Mouse (Mus musculus) hindbrain, embryonic 16.5 days (tissue): Measurements from ENCODE around the gene Esyt2. TPM values are rescaled to one million over a fixed set of nuclear protein-coding genes. Genes with fewer than 3 reads are reported as not detected.

ENCODE experiments used
- ATAC-seq: fragments of 200-750 bp; cut with Nextera tagmentation; 2 replicates; pipeline ENCODE4 v1.8.0; 2017; ENCODE audit warnings: moderate TSS enrichment, moderate library complexity
- H3K27ac ChIP-seq: fragments of 300-500 bp; sonication (generic); 2 replicates; pipeline ENCODE4 v1.5.1; 2014; ENCODE audit warnings: low read depth, mild to moderate bottlenecking, control low read depth, low read length, moderate library complexity
- H3K27me3 ChIP-seq: fragments of 300-500 bp; sonication (generic); replicated peaks from 2 replicates; pipeline ENCODE4 v1.6.1; 2014; ENCODE audit warnings: low read length; ENCODE audit not compliant: control insufficient read depth, insufficient read depth
- H3K36me3 ChIP-seq: fragments of 300-500 bp; sonication (generic); 2 replicates; pipeline ENCODE4 v1.6.1; 2014; ENCODE audit warnings: mild to moderate bottlenecking, low read length, moderate library complexity, mixed read lengths; ENCODE audit not compliant: control insufficient read depth, insufficient read depth
- H3K4me1 ChIP-seq: fragments of 300-500 bp; sonication (generic); 2 replicates; pipeline ENCODE4 v1.6.1; 2014; ENCODE audit warnings: low read depth, low read length; ENCODE audit not compliant: control insufficient read depth, insufficient read depth
- H3K4me2 ChIP-seq: fragments of 300-500 bp; sonication (generic); 2 replicates; pipeline ENCODE4 v1.6.1; 2014; ENCODE audit warnings: mild to moderate bottlenecking, low read length, control low read depth, moderate library complexity
- H3K4me3 ChIP-seq: fragments of 300-500 bp; sonication (generic); 2 replicates; pipeline ENCODE4 v1.5.1; 2014; ENCODE audit warnings: mild to moderate bottlenecking, low read length, control low read depth, moderate library complexity
- H3K9ac ChIP-seq: fragments of 300-500 bp; sonication (generic); 2 replicates; pipeline ENCODE4 v1.6.1; 2014; ENCODE audit warnings: low read depth, mild to moderate bottlenecking, control low read depth, low read length, moderate library complexity
- H3K9me3 ChIP-seq: fragments of 300-500 bp; sonication (generic); 2 replicates; pipeline ENCODE4 v1.6.1; 2014; ENCODE audit warnings: mild to moderate bottlenecking, low read length, moderate library complexity; ENCODE audit not compliant: control insufficient read depth
- WGBS: fragments of 180-500 bp; shearing (Covaris S2); extraction: QIAGEN DNeasy Blood & Tissue Kit; methylation state at CpG from one replicate; pipeline ENCODE4 v1.1.7; 2014; 5-methylcytosine and 5-hydroxymethylcytosine counted together
- microRNA-seq: library from miRNA; unstranded; fragments of <30 nt; microRNA quantifications from one replicate; pipeline ENCODE4, GENCODE M21; 2017
- polyA plus RNA-seq: library from polyadenylated mRNA; unstranded; fragments of >200 nt; fragmentation: Nextera tagmentation; extraction: Ambion mirVana; gene quantifications from 2 replicates; pipeline ENCODE4 v1.2.1, GENCODE M21; 2015

Esyt2 gene
- polyA plus RNA-seq, 1 experiment from 2014 or later: 10.3 TPM

GRCm38 (mm10) chr12:116433742-116434141 lies 152.7 kb downstream of the Esyt2 start:
- H3K4me3 ChIP-seq: no peak overlapping the region
- H3K9me3 ChIP-seq: no peaks in the 10 kb centered on the region
- no peaks in the 10 kb centered on the region for H3K27me3 ChIP-seq
- H3K9ac ChIP-seq: no peak overlapping the region
- H3K27ac ChIP-seq: no peak overlapping the region
- no peak overlapping the region for H3K4me2 ChIP-seq
- H3K36me3 ChIP-seq: peaks cover 2% of the 10 kb centered on the region; the same call in 1 of the 2 replicates
- no peak for ATAC-seq
- no peaks in the 10 kb centered on the region for H3K4me1 ChIP-seq
- WGBS: 84% methylated on average over 2 of the region's 2 CpGs

- no peaks in the 10 kb centered on the region for H3K9me3 ChIP-seq
- ATAC-seq: no peak
- no peak overlapping the region for H3K4me2 ChIP-seq
- H3K4me3 ChIP-seq: no peak overlapping the region
- WGBS: 90% methylated on average over 2 of the region's 2 CpGs
- no peaks in the 10 kb centered on the region for H3K4me1 ChIP-seq
- no peaks in the 10 kb centered on the region for H3K36me3 ChIP-seq
- no peaks in the 10 kb centered on the region for H3K27me3 ChIP-seq
- H3K27ac ChIP-seq: no peak overlapping the region
- no peak overlapping the region for H3K9ac ChIP-seq
These were observed 154.2 kb downstream of the Esyt2 start for GRCm38 (mm10) chr12:116435232-116435631.

DNA sequence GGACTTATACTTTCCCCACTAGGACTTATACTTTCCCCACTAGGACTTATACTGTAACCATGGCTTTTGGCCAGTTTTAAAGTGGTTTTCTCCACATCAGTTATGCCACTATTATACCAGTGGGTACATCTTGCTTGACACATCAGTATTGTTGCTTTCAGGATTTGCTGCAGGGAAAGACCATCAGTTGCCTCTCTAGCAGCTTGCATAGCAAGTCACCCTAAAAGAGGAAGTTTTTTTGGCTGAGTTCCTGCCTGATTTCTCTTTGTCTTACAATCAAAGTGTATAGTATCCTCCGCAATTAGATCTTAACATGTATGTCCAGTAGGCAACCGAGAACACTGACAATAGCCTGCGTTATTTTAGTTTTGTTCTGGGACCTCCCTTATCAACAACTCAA lies 155.1 kb downstream of the Esyt2 start:
- H3K4me3 ChIP-seq: no peak overlapping the region
- no peak overlapping the region for H3K27ac ChIP-seq
- H3K4me1 ChIP-seq: no peaks in the 10 kb centered on the region
- H3K4me2 ChIP-seq: no peak overlapping the region
- no peaks in the 10 kb centered on the region for H3K36me3 ChIP-seq
- no peak for ATAC-seq
- H3K27me3 ChIP-seq: no peaks in the 10 kb centered on the region
- H3K9me3 ChIP-seq: no peaks in the 10 kb centered on the region
- WGBS: 83% methylated on average over 3 of the region's 3 CpGs
- no peak overlapping the region for H3K9ac ChIP-seq

- Histone ChIP-seq H3K4me1 (no peaks in the 10 kb centered on the region), H3K9me3 (no peaks in the 10 kb centered on the region), H3K27me3 (no peaks in the 10 kb centered on the region), H3K27ac (no peak overlapping the region), H3K4me3 (no peak overlapping the region), H3K9ac (no peak overlapping the region), H3K4me2 (no peak overlapping the region), H3K36me3 (no peaks in the 10 kb centered on the region)
- ATAC-seq: no peak
- 90% methylated on average over 5 of the region's 5 CpGs for WGBS
These were observed 157.6 kb downstream of the Esyt2 start for GRCm38 (mm10) chr12:116438591-116438990.

Small RNAs within 50 kb of the gene (microRNA-seq; reads per million reads assigned to microRNA genes)
- gene Gm23190: not detected

Other genes with a start within 250 kb of the Esyt2 start
- 47.1 and 50.2 TPM in 2 replicates for gene Zfp386, start 233.5 kb upstream of the Esyt2 start, polyA plus RNA-seq
- 0.74 and 1.1 TPM in 2 replicates for gene Vipr2, start 203.5 kb upstream of the Esyt2 start, polyA plus RNA-seq
- 17.0 and 18.3 TPM in 2 replicates for gene Wdr60, start 18.2 kb upstream of the Esyt2 start, polyA plus RNA-seq
- not detected in 2 replicates for gene Gm11027, start 5.8 kb upstream of the Esyt2 start, polyA plus RNA-seq
- gene Ncapg2, start 124.2 kb downstream of the Esyt2 start, polyA plus RNA-seq: 7.6 and 9.6 TPM in 2 replicates
- 11.7 and 12.0 TPM in 2 replicates for gene Ptprn2, start 204.5 kb downstream of the Esyt2 start, polyA plus RNA-seq